Mouse (Mus musculus): ENCODE measurements around the gene Vat1. TPM values are rescaled to one million over a fixed set of nuclear protein-coding genes. Genes with fewer than 3 reads are reported as not detected.
"Not testable (repeated sequence)": the region's sequence is repeated elsewhere in the genome, so short reads cannot be mapped to it uniquely, and the experiment has no call there.

The Vat1 gene
- total RNA-seq, 1 experiment from 2014 or later: 112 TPM

GRCm38 (mm10) chr11:101465101-101465868 lies 745 bp downstream of the Vat1 start:
- peak; percentile 63 for DNase-seq

DNA sequence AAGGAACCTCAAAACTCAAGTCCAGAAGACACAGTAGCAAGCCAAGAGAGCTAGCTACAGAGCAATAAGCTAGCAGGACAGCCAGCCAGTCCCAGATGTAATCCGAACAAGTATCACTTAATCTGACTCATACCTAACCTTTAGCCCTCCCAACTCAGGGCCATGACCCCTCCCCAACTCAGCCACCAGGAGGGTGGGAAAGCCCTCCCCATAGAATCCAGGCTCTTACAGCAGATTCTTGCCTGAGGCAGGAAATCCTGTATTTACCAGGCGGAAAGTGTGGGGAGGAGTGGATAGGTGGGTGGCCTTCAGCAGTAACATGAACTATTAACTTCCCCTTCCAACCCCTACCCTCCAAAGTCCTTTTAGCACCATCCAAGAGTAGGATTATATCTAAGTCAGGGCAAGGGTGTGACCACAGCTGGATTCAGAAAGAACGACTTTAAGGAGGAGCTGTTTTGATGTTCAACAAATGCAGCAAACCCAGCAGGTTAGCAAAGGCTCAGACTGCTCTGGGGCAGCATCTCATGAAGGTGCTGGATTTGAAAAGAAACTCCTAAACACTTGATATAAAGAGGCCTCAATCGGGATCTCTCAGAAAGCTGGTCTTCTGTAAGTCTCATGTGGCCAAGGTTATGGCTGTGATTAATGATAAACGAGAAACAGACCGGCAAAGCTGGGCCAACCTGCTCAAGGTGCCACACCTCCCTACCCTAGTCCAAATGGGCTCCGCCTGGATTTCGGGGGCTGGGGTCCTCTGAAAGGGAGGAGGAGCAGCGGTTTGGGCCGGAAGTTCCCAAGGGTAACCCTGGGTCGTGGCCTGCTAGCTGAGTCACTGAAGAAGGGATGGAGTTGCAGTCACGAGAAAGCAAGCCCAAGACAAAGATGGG lies 1.6 kb downstream of the Vat1 start, which contains the start of gene Rnd2:
TSS of gene Rnd2 (plus strand) at position 789 of the 890 bp plus-strand sequence.
- DNase-seq: no peak

GRCm38 (mm10) chr11:101462583-101463440 lies 3.2 kb downstream of the Vat1 start:
- no peak for DNase-seq

DNA sequence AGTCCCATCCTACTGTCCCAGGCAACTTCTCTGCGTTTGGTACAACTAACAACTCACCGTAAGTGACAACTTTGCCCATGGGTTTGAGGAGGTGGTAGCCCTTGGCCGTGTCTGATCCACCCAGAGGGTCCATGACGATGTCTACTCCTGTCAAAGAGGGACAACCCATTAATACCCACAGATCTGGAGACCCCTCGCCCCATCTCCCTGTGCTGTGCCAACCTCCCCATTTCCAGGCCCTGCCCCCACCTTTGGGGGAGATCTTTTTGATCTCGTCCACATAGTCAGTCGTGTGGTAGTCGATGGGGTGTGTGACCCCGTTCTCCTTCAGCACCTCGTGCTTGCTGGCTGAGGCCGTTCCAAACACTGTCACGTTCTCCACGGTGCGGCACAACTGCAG lies 3.9 kb downstream of the Vat1 start:
- no peak for DNase-seq

- no peak for DNase-seq
These were observed 5.7 kb downstream of the Vat1 start for GRCm38 (mm10) chr11:101460321-101460720.

DNA sequence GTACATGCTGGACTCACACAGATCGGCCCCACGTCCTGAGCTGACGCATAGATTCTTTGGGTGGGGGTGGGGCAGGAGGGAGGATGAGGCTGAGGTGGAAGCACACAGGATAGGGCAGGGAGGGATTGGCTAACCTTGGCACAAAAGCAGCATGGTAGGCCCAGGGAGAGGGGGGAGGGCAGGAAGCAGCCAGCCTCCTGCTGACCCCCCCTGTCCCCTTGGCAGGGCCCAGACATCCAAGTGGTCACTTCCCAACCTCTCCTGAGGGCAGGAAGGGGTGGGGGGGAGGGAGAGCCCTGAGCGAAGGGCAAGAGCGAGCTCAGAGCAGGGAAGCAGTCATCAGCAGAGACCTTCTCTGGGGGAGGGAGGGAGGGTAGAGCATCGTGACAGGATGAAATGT lies 6.3 kb downstream of the Vat1 start:
- no peak for DNase-seq

GRCm38 (mm10) chr11:101458217-101458616 lies 7.8 kb downstream of the Vat1 start:
- no peak for DNase-seq

DNA sequence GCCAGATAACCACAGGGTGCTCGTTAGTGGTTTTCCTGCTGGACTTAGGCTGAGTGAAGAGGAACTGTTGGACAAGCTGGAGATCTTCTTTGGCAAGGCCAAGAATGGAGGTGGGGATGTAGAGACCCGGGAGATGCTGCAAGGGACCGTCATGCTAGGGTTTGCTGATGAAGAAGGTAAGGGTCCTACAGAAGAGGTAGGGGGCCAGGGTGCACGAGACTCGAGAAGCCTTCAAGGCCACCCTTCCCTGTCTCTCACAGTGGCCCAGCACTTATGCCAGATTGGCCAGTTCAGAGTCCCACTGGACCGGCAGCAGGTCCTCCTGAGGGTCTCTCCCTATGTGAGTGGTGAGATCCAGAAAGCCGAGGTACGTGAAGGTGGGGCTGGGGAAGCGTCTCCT lies 8.4 kb downstream of the Vat1 start:
- no peak for DNase-seq

DNA sequence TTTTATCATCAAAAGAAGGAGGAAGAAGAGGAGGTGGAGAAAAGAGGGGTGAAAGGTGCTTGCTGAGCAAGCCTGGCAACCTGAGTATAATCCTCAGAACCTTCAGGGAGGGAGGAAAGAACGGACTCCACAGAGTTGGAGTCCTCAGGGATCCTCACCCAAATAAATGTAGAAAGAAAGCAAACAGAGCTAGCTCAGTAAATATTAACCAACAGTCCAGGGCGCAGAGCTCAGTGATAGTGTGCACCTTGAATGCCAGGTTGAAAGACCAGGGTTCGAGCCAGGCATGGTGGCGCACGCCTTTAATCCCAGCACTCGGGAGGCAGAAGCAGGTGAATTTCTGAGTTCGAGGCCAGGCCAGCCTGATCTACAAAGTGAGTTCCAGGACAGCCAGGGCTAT lies 10.4 kb downstream of the Vat1 start:
- DNase-seq: no peak

- no peak for DNase-seq
These were observed 11.3 kb downstream of the Vat1 start for GRCm38 (mm10) chr11:101454702-101455101.

GRCm38 (mm10) chr11:101452093-101452774 lies 13.8 kb downstream of the Vat1 start:
- DNase-seq: no peak

- no peak for DNase-seq
These were observed 14.5 kb downstream of the Vat1 start for GRCm38 (mm10) chr11:101451536-101451935.

DNA sequence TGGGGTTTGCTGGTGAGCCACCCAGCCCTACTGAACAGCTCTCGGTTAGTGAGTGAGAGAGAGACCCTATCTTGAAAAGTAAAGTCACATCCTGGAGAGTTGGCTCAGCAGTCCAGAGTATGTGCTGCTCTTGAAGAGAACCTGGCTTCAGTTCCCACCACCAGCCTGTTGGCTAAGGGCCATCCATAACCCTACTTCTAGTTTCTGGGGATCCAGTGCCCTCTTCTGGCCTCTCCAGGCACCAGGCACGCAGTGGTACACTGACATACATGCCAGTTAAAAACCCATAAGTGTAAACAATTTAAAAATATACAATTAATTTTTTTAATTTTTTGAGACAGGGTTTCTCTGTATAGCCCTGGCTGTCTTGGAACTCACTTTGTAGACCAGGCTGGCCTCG lies 15.6 kb downstream of the Vat1 start:
- no peak for DNase-seq

GRCm38 (mm10) chr11:101449596-101449995 lies 16.4 kb downstream of the Vat1 start:
- DNase-seq: not testable (repeated sequence)

DNA sequence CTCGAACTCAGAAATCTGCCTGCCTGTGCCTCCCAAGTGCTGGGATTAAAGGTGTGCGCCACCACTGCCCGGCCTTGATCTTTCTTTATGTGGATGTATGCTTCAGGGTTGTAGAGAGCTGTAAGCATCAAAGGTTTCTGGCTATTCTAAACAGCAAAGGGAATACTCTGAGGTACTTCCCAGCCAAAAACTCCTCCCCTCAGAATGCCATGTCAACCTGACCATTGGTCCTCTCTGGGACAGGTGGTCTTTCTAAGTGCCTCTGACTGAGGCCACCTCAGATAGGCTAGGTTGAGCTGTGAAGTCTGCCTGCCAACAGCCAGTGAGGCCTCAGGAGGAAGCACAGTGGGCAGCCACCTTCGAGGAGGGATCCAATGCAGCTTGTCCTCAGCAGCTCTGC lies 17.1 kb downstream of the Vat1 start:
- no peak for DNase-seq

GRCm38 (mm10) chr11:101448274-101448746 lies 17.7 kb downstream of the Vat1 start, which contains the start of gene Ifi35:
Gene Ifi35 (plus strand): TSS chr11:101448407.
- DNase-seq: peak; percentile 75

- no peak for DNase-seq
These were observed 18.2 kb downstream of the Vat1 start for GRCm38 (mm10) chr11:101447786-101448185.

GRCm38 (mm10) chr11:101446860-101447259 lies 19.2 kb downstream of the Vat1 start:
- DNase-seq: not testable (repeated sequence)

DNA sequence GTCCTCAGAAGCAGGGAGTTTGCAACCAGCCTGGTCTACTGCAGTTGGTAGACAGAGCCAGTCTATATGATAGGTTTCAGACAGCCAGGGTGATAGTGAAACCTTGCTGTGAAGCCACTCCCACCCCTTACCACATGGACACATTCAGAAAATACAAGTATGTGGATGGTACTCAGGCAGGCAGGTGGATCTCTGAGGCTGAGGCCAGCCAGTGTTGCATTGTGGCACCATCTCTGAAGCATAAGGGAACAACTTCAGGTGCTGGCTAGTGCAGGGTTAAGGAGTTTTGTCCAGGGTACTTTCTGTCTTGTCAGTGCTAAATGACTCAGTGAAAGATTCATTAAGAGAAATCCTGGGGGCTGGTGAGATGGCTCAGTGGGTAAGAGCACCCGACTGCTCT lies 19.7 kb downstream of the Vat1 start:
- DNase-seq: no peak

GRCm38 (mm10) chr11:101442760-101443159 lies 23.3 kb downstream of the Vat1 start:
- DNase-seq: no peak

- peak; percentile 92 for DNase-seq
These were observed 23.8 kb downstream of the Vat1 start, which contains the start of gene Rpl27 for GRCm38 (mm10) chr11:101442127-101442693. Gene Rpl27 (plus strand): TSS chr11:101442298.

Measured in adrenal gland, postnatal 25 days (tissue).